Mouse (Mus musculus) heart, embryonic 10.5 days (tissue): Measurements from ENCODE around the gene Fcer1g. TPM values are rescaled to one million over a fixed set of nuclear protein-coding genes. Genes with fewer than 3 reads are reported as not detected.
"Not testable (repeated sequence)": the region's sequence is repeated elsewhere in the genome, so short reads cannot be mapped to it uniquely, and the experiment has no call there.

Experiments used
- DNase-seq: peaks from one replicate; pipeline ENCODE4 v3.0.0-alpha.2; 2017; ENCODE audit warnings: low spot score
- H3K27ac ChIP-seq: fragments of 300-500 bp; sonication (generic); 2 replicates; pipeline ENCODE4 v1.5.1; 2016; ENCODE audit warnings: mild to moderate bottlenecking
- H3K27me3 ChIP-seq: fragments of 300-500 bp; sonication (generic); 2 replicates; pipeline ENCODE4 v1.6.1; 2016; ENCODE audit warnings: mild to moderate bottlenecking; ENCODE audit not compliant: poor library complexity, insufficient read depth, severe bottlenecking
- H3K36me3 ChIP-seq: fragments of 300-500 bp; sonication (generic); 2 replicates; pipeline ENCODE4 v1.6.1; 2016; ENCODE audit warnings: mild to moderate bottlenecking, moderate library complexity
- H3K4me1 ChIP-seq: fragments of 300-500 bp; sonication (generic); 2 replicates; pipeline ENCODE4 v1.6.1; 2016; ENCODE audit warnings: mild to moderate bottlenecking
- H3K4me3 ChIP-seq: fragments of 300-500 bp; sonication (generic); 2 replicates; pipeline ENCODE4 v1.5.1; 2016; ENCODE audit warnings: mild to moderate bottlenecking, moderate library complexity
- H3K9me3 ChIP-seq: fragments of 300-500 bp; sonication (generic); 2 replicates; pipeline ENCODE4 v1.6.1; 2016; ENCODE audit warnings: mild to moderate bottlenecking, moderate library complexity
- WGBS: fragments of 180-500 bp; shearing (Covaris S2); methylation state at CpG from one replicate; pipeline ENCODE4 v1.1.7; 2016; 5-methylcytosine and 5-hydroxymethylcytosine counted together
- polyA plus RNA-seq: library from polyadenylated mRNA; unstranded; fragments of >200 nt; fragmentation: Nextera tagmentation; extraction: Ambion mirVana; gene quantifications from 2 replicates; pipeline ENCODE4 v1.2.1, GENCODE M21; 2016

Fcer1g gene
- polyA plus RNA-seq, 1 experiment from 2014 or later = 12.1 TPM

GRCm38 (mm10) chr1:171247453-171247841 lies 13.3 kb upstream of the Fcer1g start:
- Histone ChIP-seq H3K36me3 (peaks cover 31% of the 10 kb centered on the region), H3K9me3 (no peaks in the 10 kb centered on the region), H3K27ac (peak overlapping the region; percentile 98), H3K27me3 (0 out of 2 replicates have a peak, but pooled peaks cover 7% of the 10 kb centered on the region), H3K4me1 (peaks cover 63% of the 10 kb centered on the region), H3K4me3 (peak overlapping the region; percentile 89)
- 8% methylated on average over 13 of the region's 13 CpGs for WGBS
- DNase-seq = no peak

- no peaks in the 10 kb centered on the region for H3K9me3 ChIP-seq
- under 1% methylated on average over 41 of the region's 41 CpGs for WGBS
- peak overlapping the region; percentile 89 for H3K4me3 ChIP-seq
- H3K27me3 ChIP-seq = 0 out of 2 replicates have a peak, but pooled peaks cover 7% of the 10 kb centered on the region
- H3K27ac ChIP-seq = peak overlapping the region; percentile 98
- H3K36me3 ChIP-seq = peaks cover 36% of the 10 kb centered on the region
- peak; percentile 99 for DNase-seq
- peaks cover 57% of the 10 kb centered on the region for H3K4me1 ChIP-seq
Observed at GRCm38 (mm10) chr1:171246709-171247452, 12.7 kb upstream of the Fcer1g start.

GRCm38 (mm10) chr1:171245353-171245752 lies 11.2 kb upstream of the Fcer1g start:
- Histone ChIP-seq H3K4me3 (no peak overlapping the region), H3K9me3 (no peaks in the 10 kb centered on the region), H3K27me3 (no peaks in the 10 kb centered on the region), H3K27ac (no peak overlapping the region), H3K4me1 (peaks cover 42% of the 10 kb centered on the region), H3K36me3 (peaks cover 51% of the 10 kb centered on the region)
- DNase-seq = no peak
- 86% methylated on average over 8 of the region's 8 CpGs for WGBS

GRCm38 (mm10) chr1:171241952-171242351 lies 7.8 kb upstream of the Fcer1g start:
- DNase-seq = not testable (repeated sequence)

GRCm38 (mm10) chr1:171240911-171241310 lies 6.7 kb upstream of the Fcer1g start:
- H3K27me3 ChIP-seq = no peaks in the 10 kb centered on the region
- H3K4me1 ChIP-seq = peaks cover 14% of the 10 kb centered on the region
- no peak for DNase-seq
- 89% methylated on average over 10 of the region's 10 CpGs for WGBS
- H3K4me3 ChIP-seq = no peak overlapping the region
- peaks cover 95% of the 10 kb centered on the region for H3K36me3 ChIP-seq
- H3K27ac ChIP-seq = no peak overlapping the region
- H3K9me3 ChIP-seq = no peaks in the 10 kb centered on the region

More at GRCm38 (mm10) chr1:171241952-171242351, 7.8 kb upstream of the Fcer1g start:
- not testable (repeated sequence) for H3K9me3 ChIP-seq, H3K27ac ChIP-seq, H3K4me3 ChIP-seq, H3K27me3 ChIP-seq
- 85% methylated on average over 12 of the region's 12 CpGs for WGBS
- peaks cover 15% of the 10 kb centered on the region for H3K4me1 ChIP-seq
- H3K36me3 ChIP-seq = peaks cover 85% of the 10 kb centered on the region

- H3K9me3 ChIP-seq = no peaks in the 10 kb centered on the region
- H3K36me3 ChIP-seq = peaks cover 96% of the 10 kb centered on the region
- H3K27me3 ChIP-seq = no peaks in the 10 kb centered on the region
- H3K4me1 ChIP-seq = 0 out of 2 replicates have a peak, but pooled peaks cover 9% of the 10 kb centered on the region
- H3K4me3 ChIP-seq = no peak overlapping the region
- DNase-seq = no peak
- H3K27ac ChIP-seq = no peak overlapping the region
- WGBS = 79% methylated on average over 15 of the region's 15 CpGs
Observed at GRCm38 (mm10) chr1:171239992-171240744, 6.0 kb upstream of the Fcer1g start.

GRCm38 (mm10) chr1:171238463-171238862 lies 4.3 kb upstream of the Fcer1g start:
- H3K27ac ChIP-seq = no peak overlapping the region
- peaks cover 98% of the 10 kb centered on the region for H3K36me3 ChIP-seq
- no peak overlapping the region for H3K4me3 ChIP-seq
- no peak for DNase-seq
- no peaks in the 10 kb centered on the region for H3K27me3 ChIP-seq
- H3K9me3 ChIP-seq = no peaks in the 10 kb centered on the region
- peaks cover 18% of the 10 kb centered on the region for H3K4me1 ChIP-seq
- 73% methylated on average over 14 of the region's 14 CpGs for WGBS

GRCm38 (mm10) chr1:171237438-171237837 lies 3.3 kb upstream of the Fcer1g start:
- Histone ChIP-seq H3K4me3 (no peak overlapping the region), H3K4me1 (peaks cover 26% of the 10 kb centered on the region), H3K27ac (no peak overlapping the region), H3K9me3 (no peaks in the 10 kb centered on the region), H3K27me3 (no peaks in the 10 kb centered on the region), H3K36me3 (peaks cover 87% of the 10 kb centered on the region)
- 67% methylated on average over 6 of the region's 6 CpGs for WGBS
- no peak for DNase-seq

- no peak overlapping the region for H3K4me3 ChIP-seq
- H3K36me3 ChIP-seq = peaks cover 71% of the 10 kb centered on the region
- H3K27me3 ChIP-seq = no peaks in the 10 kb centered on the region
- H3K9me3 ChIP-seq = no peaks in the 10 kb centered on the region
- no peak overlapping the region for H3K27ac ChIP-seq
- peaks cover 26% of the 10 kb centered on the region for H3K4me1 ChIP-seq
- 75% methylated on average over 4 of the region's 4 CpGs for WGBS
- DNase-seq = no peak
Observed at GRCm38 (mm10) chr1:171235791-171236190, 1.6 kb upstream of the Fcer1g start.

GRCm38 (mm10) chr1:171234538-171234937 lies 373 bp upstream of the Fcer1g start:
- H3K27ac ChIP-seq = no peak overlapping the region
- no peaks in the 10 kb centered on the region for H3K27me3 ChIP-seq
- H3K36me3 ChIP-seq = peaks cover 59% of the 10 kb centered on the region
- H3K4me3 ChIP-seq = no peak overlapping the region
- WGBS = 92% methylated on average over 4 of the region's 4 CpGs
- no peaks in the 10 kb centered on the region for H3K9me3 ChIP-seq
- no peak for DNase-seq
- H3K4me1 ChIP-seq = peaks cover 33% of the 10 kb centered on the region

- no peak for DNase-seq
- Histone ChIP-seq H3K4me3 (no peak overlapping the region), H3K9me3 (no peaks in the 10 kb centered on the region), H3K27me3 (no peaks in the 10 kb centered on the region), H3K36me3 (peaks cover 44% of the 10 kb centered on the region), H3K27ac (peak overlapping the region; percentile 6; the same call in 1 of the 2 replicates), H3K4me1 (peaks cover 33% of the 10 kb centered on the region)
- 58% methylated on average over 12 of the region's 12 CpGs for WGBS
Observed at GRCm38 (mm10) chr1:171232800-171233730, 1.1 kb downstream of the Fcer1g start.

- Histone ChIP-seq H3K36me3 (peaks cover 37% of the 10 kb centered on the region), H3K27me3 (no peaks in the 10 kb centered on the region), H3K4me1 (peaks cover 33% of the 10 kb centered on the region), H3K27ac (no peak overlapping the region), H3K4me3 (no peak overlapping the region), H3K9me3 (no peaks in the 10 kb centered on the region)
- 83% methylated on average over 5 of the region's 5 CpGs for WGBS
- DNase-seq = no peak
Observed at GRCm38 (mm10) chr1:171232348-171232747, 1.8 kb downstream of the Fcer1g start.
